Mouse (Mus musculus) heart, adult 11 months (tissue): ENCODE measurements at regions not wholly inside any gene's neighbourhood (a gene's known extent, or its start where the extent isn't known, plus 50 kb on each side); places are given as distances from the start of the nearest gene placed in this dataset.

Source experiments
- DNase-seq: peaks from one replicate; pipeline ENCODE4 v3.0.0; 2022

DNA sequence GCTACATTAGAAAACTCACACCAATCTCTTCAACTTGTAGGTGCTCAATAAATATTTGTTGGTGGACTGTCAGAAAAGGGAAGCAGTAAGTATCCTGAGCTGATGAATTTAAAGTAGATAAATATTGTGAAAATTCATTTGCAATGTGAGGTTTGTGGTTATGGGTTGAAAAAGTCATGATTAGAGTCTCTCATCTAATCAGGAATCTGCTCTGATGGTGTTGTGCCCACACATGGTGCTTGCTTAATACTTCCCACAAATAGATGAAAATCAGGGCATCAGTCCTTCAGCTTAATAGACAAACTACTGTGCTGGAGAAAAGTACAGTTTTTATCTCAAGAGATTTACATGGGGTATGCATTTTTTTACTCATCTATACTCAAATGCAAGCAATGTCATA, 59.9 kb downstream of the S1pr1 start:
- DNase-seq: no peak

GRCm38 (mm10) chr3:115652236-115652635, 62.6 kb downstream of the S1pr1 start:
- no peak for DNase-seq

DNA sequence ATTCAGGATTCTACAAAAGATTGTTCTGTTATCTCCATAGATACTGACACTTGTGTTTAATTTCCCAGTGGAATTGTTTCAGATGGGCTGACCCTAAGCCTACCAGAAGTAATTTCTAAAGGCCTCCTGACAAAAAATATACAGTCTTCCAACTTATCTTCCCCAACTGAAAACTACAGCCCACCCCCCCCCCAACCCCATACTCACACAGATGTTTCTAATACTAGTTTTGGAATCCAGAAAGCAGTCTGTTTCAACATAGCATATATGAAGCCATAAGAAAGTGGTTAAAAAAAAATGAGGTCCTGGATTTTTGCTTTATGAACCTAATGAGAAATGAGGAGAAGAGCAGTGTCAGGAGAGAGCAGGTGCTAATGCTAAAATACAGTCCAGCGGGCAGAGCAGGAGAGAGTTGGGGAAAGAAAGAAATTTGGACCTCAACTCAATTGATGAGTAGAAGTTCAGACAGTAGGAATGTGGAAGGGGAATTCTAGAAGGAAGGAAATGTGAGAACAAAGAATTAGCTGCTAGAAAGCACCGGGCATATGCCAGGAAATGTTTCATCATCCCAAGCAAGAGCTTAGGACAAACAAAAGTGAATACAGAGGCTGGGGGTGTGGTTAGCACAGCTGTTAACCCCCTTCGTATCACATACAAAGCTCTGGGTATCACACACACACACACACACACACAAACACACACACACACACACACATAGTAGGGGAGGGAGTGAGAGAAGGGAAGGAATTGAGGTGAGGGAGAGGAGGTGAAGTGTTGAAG, 65.3 kb downstream of the S1pr1 start:
- peak; percentile 67 for DNase-seq

- peak; percentile 95 for DNase-seq
Measured at GRCm38 (mm10) chr3:115646993-115647392, 67.9 kb downstream of the S1pr1 start.

DNA sequence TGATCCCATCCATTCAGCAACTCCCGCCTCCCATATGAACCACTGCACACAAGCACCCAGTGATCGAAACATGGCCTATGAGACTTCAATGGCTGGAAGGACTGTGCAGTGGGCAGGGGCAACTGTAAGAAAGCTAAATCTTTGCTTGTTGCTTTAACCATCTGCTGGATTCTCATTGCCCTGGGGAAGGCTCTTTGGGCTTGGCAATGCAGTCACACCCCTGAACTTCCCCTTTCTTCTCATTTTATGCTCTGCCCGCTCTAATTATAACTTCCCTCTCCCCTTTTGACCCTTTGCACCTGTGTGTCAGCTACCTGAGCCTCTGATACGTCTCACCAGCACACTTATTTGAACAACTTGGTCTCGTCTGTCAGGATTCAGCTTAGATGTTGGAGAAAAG, 70.6 kb downstream of the S1pr1 start:
- DNase-seq: peak; percentile 86

- peak; percentile 96 for DNase-seq
Measured at GRCm38 (mm10) chr3:115642846-115643260, 72.0 kb downstream of the S1pr1 start.

- peak; percentile 92 for DNase-seq
Measured at GRCm38 (mm10) chr3:115642001-115642845, 72.6 kb downstream of the S1pr1 start.

GRCm38 (mm10) chr3:115641411-115641810, 73.5 kb downstream of the S1pr1 start:
- peak; percentile 98 for DNase-seq

- DNase-seq: peak; percentile 85
Measured at GRCm38 (mm10) chr3:115635487-115635886, 79.4 kb downstream of the S1pr1 start.

DNA sequence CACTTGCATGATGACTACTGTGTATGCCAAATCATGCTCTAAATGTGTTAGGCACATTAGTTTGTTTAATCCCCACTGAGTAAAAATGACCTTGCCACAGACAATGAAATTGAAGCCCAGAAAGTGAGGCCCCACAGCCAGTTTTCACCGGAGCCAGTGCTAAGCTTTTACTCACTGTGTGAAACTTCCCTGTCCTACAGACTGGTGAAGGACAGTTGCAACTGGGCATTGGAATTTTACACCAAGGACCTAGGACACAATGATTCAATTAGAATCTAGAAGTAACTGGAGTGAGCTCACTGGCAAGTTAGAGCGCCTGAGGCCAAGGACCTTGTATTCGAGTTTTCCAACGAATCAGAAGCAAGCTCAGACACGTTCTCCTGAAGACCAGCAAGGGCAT, 79.8 kb downstream of the S1pr1 start:
- DNase-seq: peak; percentile 51

GRCm38 (mm10) chr3:115632417-115632743, 82.5 kb downstream of the S1pr1 start:
- no peak for DNase-seq

DNA sequence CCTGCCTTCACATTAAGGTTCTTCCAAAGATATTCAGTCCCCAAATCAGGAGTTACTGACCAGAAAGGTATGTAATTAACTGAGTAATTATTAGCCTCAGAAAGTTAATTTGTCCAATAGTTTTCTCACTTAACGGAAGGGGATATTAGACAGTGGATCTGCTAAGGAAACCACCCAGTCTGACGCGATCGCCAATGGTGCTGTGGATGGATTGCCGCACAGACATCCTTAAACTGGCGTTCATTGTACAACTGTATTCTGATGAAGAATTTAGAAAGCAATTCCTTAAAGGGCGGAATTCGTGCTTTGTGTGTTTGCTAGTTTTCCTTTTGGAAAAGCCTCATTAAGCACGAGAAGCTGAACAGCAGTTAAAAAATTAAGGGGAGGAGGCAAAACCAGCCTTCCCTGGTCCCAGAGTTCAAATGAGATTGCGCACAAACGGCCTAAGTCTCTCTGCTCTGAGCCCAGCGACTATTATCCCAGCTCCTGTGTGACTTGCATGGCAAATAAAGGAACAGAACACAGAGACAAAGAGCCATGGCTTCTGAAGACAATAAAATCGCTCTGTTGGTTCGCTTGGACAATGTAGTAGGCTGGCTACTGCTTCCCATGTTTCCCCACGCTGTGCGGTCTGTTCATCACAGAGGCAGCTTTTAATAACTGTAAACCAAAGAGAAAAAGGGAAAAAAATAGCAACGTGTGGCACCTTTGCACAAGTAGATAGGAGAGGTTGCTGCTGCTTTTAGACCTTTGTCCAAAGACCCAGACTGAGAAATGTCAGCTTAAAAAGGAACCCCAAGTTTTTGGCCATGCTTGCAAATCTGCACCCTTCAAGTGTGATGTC, 83.1 kb downstream of the S1pr1 start:
- peak; percentile 85 for DNase-seq

DNA sequence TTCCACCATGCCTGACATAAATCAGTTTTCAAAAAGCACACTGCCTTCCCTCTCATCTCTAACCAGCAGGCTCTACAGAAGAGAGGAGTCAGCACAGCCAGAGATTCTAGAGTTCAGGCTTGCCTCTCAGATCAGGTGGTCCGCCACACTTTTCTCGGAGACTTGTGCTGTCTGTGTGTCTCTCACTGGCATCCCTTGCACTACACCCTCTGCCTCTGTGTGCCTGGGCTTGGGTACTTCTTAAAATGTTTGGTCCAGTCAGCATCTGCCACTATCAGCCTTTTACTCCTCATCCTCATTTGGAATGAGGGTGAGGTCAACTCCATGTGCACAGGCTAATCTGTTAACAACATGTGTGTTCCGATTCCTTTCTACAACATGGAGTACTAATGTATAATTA, 92.0 kb downstream of the S1pr1 start:
- peak; percentile 62 for DNase-seq

DNA sequence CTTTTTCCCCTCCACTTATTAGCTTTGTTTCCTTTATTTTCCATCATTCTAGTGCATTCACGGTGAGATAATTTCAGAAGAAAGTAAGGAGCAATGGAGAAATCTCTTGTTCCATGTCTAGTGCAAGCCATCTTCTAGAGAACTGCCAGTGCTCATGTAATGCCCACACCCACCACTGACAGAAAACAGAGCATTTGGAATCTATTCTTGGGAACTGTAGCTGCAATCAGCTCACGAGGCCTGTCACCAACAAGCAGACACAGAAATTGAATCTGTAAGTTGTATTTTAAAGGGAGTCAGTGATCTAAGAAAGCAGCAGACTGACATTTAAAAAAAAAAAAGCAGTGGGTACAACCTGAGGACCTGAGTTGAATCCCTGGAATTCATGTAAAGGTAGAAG, 92.6 kb downstream of the S1pr1 start:
- peak; percentile 91 for DNase-seq

GRCm38 (mm10) chr3:115619970-115620369, 94.9 kb downstream of the S1pr1 start:
- DNase-seq: peak; percentile 94

DNA sequence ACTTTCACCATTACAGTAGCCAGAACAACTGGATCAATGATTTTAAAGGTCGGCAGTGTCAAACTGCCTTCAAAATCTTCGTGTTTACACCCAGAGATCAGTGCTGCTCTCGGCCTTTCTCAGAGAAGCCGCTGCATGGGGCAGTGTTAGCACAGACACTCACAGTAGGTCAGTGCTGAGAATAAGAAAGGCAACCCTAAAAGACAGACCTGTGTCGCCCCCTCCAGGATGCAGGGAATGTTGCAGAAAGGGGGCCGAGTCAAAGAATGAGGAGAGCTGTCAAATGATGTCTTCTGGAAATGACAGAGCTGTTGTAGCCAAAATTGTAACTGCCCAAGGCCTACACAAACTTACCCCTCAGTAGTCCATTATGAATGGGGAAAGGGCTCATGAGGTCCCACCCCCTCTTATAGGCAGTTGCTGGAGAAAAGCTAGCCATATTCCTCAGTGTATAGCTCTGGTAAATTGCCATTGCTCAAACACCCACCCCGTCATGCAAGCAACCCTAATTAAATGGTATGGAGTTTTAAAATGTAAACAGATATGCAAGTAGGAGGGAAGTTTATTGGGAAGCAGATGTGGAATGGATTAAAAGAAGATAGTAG, 98.8 kb downstream of the S1pr1 start:
- peak; percentile 66 for DNase-seq

DNA sequence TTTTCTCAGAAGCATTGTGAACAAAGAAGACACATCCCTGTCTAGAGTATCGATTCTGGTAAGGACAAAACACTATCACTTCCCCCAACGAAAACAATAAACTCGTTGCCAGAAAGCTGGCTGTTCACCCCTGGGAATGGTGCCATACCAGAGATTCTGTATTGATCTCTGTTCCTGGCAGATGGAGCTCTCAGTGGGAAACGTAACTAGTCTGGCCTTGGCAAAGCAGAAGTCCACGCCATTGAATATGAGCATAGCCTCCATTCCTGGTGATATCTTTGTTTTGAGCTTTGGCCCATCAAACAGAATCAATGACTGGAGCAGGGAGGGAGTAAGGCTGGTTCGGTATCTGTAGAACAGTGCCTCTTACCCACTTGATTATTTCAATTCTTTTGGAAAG, 102.0 kb downstream of the S1pr1 start:
- peak; percentile 4 for DNase-seq

GRCm38 (mm10) chr3:115608087-115608486, 106.8 kb downstream of the S1pr1 start:
- peak; percentile 51 for DNase-seq

DNA sequence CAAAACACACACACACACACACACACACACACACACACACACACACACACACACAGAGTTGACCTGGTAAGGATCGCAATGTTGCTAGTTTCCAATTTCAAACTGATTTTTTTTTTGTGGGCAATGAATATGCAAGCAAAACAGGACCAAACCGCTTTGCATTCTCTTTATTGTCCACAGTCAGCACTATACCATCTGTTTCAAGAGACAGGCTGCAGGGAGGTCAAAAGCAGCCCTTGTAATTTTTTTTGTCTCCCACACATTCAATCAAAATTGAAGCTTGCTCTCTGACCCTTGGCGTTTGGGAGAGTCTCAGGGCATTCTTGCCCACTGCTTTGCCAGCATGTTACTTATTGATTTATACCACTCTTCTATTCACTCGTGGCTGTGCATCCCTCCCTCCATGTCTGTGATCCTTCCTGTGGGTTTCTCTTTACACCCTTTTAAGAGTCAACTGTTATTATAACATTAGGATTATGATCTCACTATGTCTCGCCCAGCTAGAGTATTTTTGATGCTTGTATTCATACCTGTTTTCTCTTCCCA, 110.1 kb downstream of the S1pr1 start:
- DNase-seq: peak; percentile 41

GRCm38 (mm10) chr3:115604267-115604666, 110.6 kb downstream of the S1pr1 start:
- DNase-seq: peak; percentile 19

- peak; percentile 69 for DNase-seq
Measured at GRCm38 (mm10) chr3:115603803-115604202, 111.1 kb downstream of the S1pr1 start.

DNA sequence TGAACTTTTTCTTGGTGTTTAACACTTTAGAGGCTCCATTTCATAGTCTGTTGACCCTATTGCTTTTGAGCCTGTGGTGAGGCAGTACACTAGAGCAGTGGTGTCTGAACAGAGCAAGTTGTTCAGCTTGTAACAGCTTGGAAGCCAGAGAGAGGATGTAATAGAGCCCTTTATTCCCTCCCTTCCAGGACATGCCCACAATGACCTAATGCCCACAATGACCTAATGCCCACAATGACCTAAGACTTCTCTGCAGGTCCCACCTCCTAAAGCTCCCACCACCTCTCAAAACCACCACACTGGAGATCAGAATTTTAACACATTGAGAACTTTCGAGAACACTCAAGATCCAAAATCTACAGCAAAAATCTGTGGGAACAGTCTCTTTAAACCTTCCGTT, 115.6 kb downstream of the S1pr1 start:
- DNase-seq: peak; percentile 62
